Mouse (Mus musculus) adipocyte (in vitro differentiated cells): ENCODE measurements around the gene Setdb1.
"Not testable (repeated sequence)": the region's sequence is repeated elsewhere in the genome, so short reads cannot be mapped to it uniquely, and the experiment has no call there.

Experiments
- DNase-seq: peaks from one replicate; pipeline ENCODE4 v3.0.0-alpha.2; 2016; ENCODE audit warnings: low spot score

Gene Setdb1

GRCm38 (mm10) chr3:95356701-95357449 is at the start of gene Setdb1:
Setdb1 (minus strand) TSS chr3:95357202.
- peak; percentile 97 for DNase-seq

GRCm38 (mm10) chr3:95402741-95403140 is 45.7 kb upstream of the Setdb1 start, which contains the start of gene 4930558C23Rik:
4930558C23Rik (minus strand) TSS chr3:95402841.
- no peak for DNase-seq

GRCm38 (mm10) chr3:95394385-95394784 is 37.4 kb upstream of the Setdb1 start:
- DNase-seq: peak; percentile 86

GRCm38 (mm10) chr3:95385401-95386075 is 28.5 kb upstream of the Setdb1 start:
- DNase-seq: no peak

GRCm38 (mm10) chr3:95373208-95373607 is 16.2 kb upstream of the Setdb1 start:
- no peak for DNase-seq

- no peak for DNase-seq
These were observed 13.1 kb upstream of the Setdb1 start for GRCm38 (mm10) chr3:95370101-95370500.

- DNase-seq: peak; percentile 28
These were observed 3.3 kb upstream of the Setdb1 start for GRCm38 (mm10) chr3:95360276-95360675.

- DNase-seq: peak; percentile 81
These were observed 744 bp upstream of the Setdb1 start for GRCm38 (mm10) chr3:95357746-95358145.

- not testable (repeated sequence) for DNase-seq
These were observed 974 bp downstream of the Setdb1 start for GRCm38 (mm10) chr3:95355911-95356544.

- peak; percentile 47 for DNase-seq
These were observed 7.5 kb downstream of the Setdb1 start for GRCm38 (mm10) chr3:95349491-95349890.

GRCm38 (mm10) chr3:95348343-95348742 is 8.7 kb downstream of the Setdb1 start:
- not testable (repeated sequence) for DNase-seq

GRCm38 (mm10) chr3:95346454-95346853 is 10.5 kb downstream of the Setdb1 start:
- no peak for DNase-seq

- not testable (repeated sequence) for DNase-seq
These were observed 13.5 kb downstream of the Setdb1 start for GRCm38 (mm10) chr3:95343356-95344000.

- DNase-seq: no peak
These were observed 18.8 kb downstream of the Setdb1 start for GRCm38 (mm10) chr3:95338251-95338650.

GRCm38 (mm10) chr3:95337345-95337744 is 19.7 kb downstream of the Setdb1 start:
- no peak for DNase-seq

- DNase-seq: no peak
These were observed 25.5 kb downstream of the Setdb1 start for GRCm38 (mm10) chr3:95331528-95331927.

- DNase-seq: no peak
These were observed 28.1 kb downstream of the Setdb1 start for GRCm38 (mm10) chr3:95328803-95329404.

GRCm38 (mm10) chr3:95324454-95325144 is 32.4 kb downstream of the Setdb1 start:
- no peak for DNase-seq

GRCm38 (mm10) chr3:95323429-95323828 is 33.6 kb downstream of the Setdb1 start:
- DNase-seq: no peak

GRCm38 (mm10) chr3:95319701-95320625 is 37.0 kb downstream of the Setdb1 start:
- DNase-seq: no peak
